Mouse (Mus musculus): ENCODE results near the gene Tmc3. TPM values are rescaled to one million over a fixed set of nuclear protein-coding genes. Genes with fewer than 3 reads are reported as not detected.
A peak's percentile ranks its signal among the peaks of the same experiment; 100 is the strongest.

Gene Tmc3
- polyA plus RNA-seq, 1 experiment from 2014 or later: 0.07 TPM

DNA sequence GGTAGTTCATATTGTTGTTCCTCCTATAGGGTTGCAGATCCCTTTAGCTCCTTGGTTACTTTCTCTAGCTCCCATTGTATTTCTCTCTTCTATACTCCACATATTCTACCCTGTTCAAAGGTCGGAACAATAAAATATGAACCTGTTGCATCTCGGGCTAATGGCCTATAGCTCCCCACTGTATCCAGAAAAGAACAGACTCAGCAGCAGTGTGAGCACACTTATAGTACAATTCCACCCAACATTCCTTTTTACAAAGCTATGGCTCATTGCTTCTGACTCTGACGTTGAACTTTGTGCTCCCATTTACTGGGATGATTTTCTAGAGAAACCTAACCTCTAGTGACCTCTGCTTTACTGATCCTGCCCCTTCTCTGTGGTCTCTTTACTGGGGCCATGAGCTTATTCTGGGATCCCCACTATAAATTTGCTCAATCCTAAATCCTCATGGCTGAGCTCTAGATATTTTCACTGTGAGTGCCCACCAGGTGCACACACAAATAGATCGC lies 81.4 kb downstream of the Tmc3 start:
- no peak overlapping the region for H3K4me2 ChIP-seq (ENCODE audit: low read depth, low read length)
- no peak overlapping the region for H3K9ac ChIP-seq (ENCODE audit: low read depth, low read length)
- WGBS (ENCODE audit: insufficient replicate concordance): 69% methylated on average over 4 of the region's 4 CpGs
- no peaks in the 10 kb centered on the region for H3K9me3 ChIP-seq (replicated peaks; ENCODE audit: control insufficient read depth, low read length)
- ATAC-seq (ENCODE audit: low read depth): no peak
- H3K4me3 ChIP-seq (ENCODE audit: low read depth, low read length): no peak overlapping the region
- no peaks in the 10 kb centered on the region for H3K36me3 ChIP-seq (ENCODE audit: control insufficient read depth, insufficient read depth)
- no peaks in the 10 kb centered on the region for H3K4me1 ChIP-seq (ENCODE audit: control insufficient read depth, low read depth, low read length)
- H3K27me3 ChIP-seq (ENCODE audit: control insufficient read depth, insufficient read depth, low read depth, low read length): no peaks in the 10 kb centered on the region
- no peak overlapping the region for H3K27ac ChIP-seq (ENCODE audit: low read length)

DNA sequence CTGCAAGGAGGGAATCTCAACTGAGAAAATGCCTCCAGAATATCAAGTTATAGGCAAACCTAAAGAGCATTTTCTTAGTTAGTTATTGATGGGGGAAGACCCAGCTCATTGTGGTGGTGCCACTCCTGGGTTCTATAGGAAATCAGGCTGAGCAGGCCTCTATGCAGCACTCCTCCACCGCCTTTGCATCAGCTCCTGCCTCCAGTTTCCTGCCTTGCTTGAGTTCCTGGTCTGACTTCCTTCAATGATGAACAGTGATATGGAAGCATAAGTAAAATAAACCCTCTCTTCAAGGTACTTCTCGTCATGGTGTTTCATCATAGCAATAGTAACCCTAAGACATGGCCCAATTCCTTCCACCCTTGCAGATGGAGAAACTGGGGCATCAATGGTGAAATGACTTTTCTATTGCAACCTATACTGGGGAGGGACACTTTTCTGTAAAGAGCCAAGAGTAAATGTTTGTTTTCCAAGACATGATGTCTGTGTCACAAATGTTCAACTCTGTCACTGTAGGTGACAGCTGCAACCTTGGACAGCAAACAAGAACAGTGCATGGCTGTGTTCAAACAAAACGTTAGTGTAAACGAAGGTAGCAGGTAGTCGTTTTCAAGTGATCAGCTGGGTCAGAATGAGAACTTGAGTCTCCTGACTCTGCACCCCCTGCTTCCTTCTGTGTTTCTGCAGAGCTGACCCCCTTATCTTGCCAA lies 83.4 kb downstream of the Tmc3 start:
- no peak overlapping the region for H3K27ac ChIP-seq (ENCODE audit: low read length)
- 53% methylated on average over 5 of the region's 5 CpGs for WGBS (ENCODE audit: insufficient replicate concordance)

DNA sequence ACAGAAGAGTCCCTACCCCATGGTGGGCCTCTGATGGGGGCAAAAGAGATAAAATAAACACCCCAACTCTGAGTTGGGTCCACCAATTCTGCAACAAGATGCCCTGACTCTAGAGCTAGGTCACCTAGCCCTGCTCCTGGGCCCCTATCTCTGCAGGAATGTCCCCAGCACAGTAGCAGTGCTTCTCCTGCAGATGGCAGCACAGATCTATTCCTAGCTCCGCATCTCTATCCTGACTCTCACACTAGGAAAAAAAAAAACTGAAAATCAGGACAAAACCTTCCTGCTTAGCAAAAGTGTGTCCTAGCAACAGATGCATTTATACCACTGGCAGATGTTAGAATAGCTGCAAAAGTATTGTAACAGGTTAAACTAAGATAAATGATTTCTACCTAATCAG lies 84.0 kb downstream of the Tmc3 start:
- H3K4me1 ChIP-seq (ENCODE audit: control insufficient read depth, low read depth, low read length): no peaks in the 10 kb centered on the region
- H3K9me3 ChIP-seq (replicated peaks; ENCODE audit: control insufficient read depth, low read length): no peaks in the 10 kb centered on the region
- H3K27ac ChIP-seq (ENCODE audit: low read length): no peak overlapping the region
- WGBS (ENCODE audit: insufficient replicate concordance): 21% methylated on average over 1 of the region's 1 CpGs
- no peak overlapping the region for H3K4me3 ChIP-seq (ENCODE audit: low read depth, low read length)
- no peak overlapping the region for H3K9ac ChIP-seq (ENCODE audit: low read depth, low read length)
- no peaks in the 10 kb centered on the region for H3K27me3 ChIP-seq (ENCODE audit: control insufficient read depth, insufficient read depth, low read depth, low read length)
- H3K36me3 ChIP-seq (ENCODE audit: control insufficient read depth, insufficient read depth): no peaks in the 10 kb centered on the region
- H3K4me2 ChIP-seq (ENCODE audit: low read depth, low read length): no peak overlapping the region
- ATAC-seq (ENCODE audit: low read depth): peak; percentile 61

More for the DNA sequence above, 83.4 kb downstream of the Tmc3 start:
- H3K4me3 ChIP-seq (ENCODE audit: low read depth, low read length): no peak overlapping the region
- no peaks in the 10 kb centered on the region for H3K4me1 ChIP-seq (ENCODE audit: control insufficient read depth, low read depth, low read length)
- ATAC-seq (ENCODE audit: low read depth): peak; percentile 72
- no peak overlapping the region for H3K4me2 ChIP-seq (ENCODE audit: low read depth, low read length)
- no peaks in the 10 kb centered on the region for H3K36me3 ChIP-seq (ENCODE audit: control insufficient read depth, insufficient read depth)
- H3K27me3 ChIP-seq (ENCODE audit: control insufficient read depth, insufficient read depth, low read depth, low read length): no peaks in the 10 kb centered on the region
- H3K9me3 ChIP-seq (replicated peaks; ENCODE audit: control insufficient read depth, low read length): no peaks in the 10 kb centered on the region
- H3K9ac ChIP-seq (ENCODE audit: low read depth, low read length): no peak overlapping the region

DNA sequence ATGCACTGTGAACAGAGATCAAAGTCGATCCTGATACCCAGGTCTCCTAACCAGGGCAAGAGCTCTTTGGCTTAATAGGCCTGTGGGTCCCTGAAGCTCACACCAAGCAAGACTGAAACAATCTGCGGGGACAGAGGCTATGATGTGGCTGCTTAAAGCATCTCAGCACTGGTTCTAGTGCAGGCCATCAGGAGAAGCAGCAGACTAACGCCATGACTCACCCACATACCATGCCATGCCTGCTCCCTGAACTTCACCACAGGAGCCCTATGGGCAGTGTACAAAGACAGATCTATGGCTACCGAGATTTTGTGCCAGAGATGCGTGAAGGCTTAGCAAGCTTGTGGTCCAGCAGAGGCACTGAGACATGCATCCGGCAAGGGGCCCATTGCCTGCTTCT lies 86.8 kb downstream of the Tmc3 start:
- Histone ChIP-seq H3K36me3 (ENCODE audit: control insufficient read depth, insufficient read depth) (no peaks in the 10 kb centered on the region), H3K4me1 (ENCODE audit: control insufficient read depth, low read depth, low read length) (no peaks in the 10 kb centered on the region), H3K9me3 (replicated peaks; ENCODE audit: control insufficient read depth, low read length) (no peaks in the 10 kb centered on the region), H3K4me2 (ENCODE audit: low read depth, low read length) (no peak overlapping the region), H3K4me3 (ENCODE audit: low read depth, low read length) (no peak overlapping the region), H3K27ac (ENCODE audit: low read length) (no peak overlapping the region), H3K27me3 (ENCODE audit: control insufficient read depth, insufficient read depth, low read depth, low read length) (no peaks in the 10 kb centered on the region), H3K9ac (ENCODE audit: low read depth, low read length) (no peak overlapping the region)
- ATAC-seq (ENCODE audit: low read depth): no peak
- 68% methylated on average over 6 of the region's 6 CpGs for WGBS (ENCODE audit: insufficient replicate concordance)

Other genes with a start within 250 kb of the Tmc3 start
- 19.2 and 25.3 TPM in 2 replicates for gene Stard5, start 47.0 kb downstream of the Tmc3 start, polyA plus RNA-seq (2015; fragmentation: Nextera tagmentation; extraction: Ambion mirVana)
- 7.2 and 8.3 TPM in 2 replicates for gene Il16, start 160.8 kb downstream of the Tmc3 start, polyA plus RNA-seq (2015; fragmentation: Nextera tagmentation; extraction: Ambion mirVana)
- not detected in 2 replicates for gene Cfap161, start 210.0 kb downstream of the Tmc3 start, polyA plus RNA-seq (2015; fragmentation: Nextera tagmentation; extraction: Ambion mirVana)

Data from liver, embryonic 16.5 days (tissue).